Mouse (Mus musculus): ENCODE results near the gene Brsk2.

Gene Brsk2

DNA sequence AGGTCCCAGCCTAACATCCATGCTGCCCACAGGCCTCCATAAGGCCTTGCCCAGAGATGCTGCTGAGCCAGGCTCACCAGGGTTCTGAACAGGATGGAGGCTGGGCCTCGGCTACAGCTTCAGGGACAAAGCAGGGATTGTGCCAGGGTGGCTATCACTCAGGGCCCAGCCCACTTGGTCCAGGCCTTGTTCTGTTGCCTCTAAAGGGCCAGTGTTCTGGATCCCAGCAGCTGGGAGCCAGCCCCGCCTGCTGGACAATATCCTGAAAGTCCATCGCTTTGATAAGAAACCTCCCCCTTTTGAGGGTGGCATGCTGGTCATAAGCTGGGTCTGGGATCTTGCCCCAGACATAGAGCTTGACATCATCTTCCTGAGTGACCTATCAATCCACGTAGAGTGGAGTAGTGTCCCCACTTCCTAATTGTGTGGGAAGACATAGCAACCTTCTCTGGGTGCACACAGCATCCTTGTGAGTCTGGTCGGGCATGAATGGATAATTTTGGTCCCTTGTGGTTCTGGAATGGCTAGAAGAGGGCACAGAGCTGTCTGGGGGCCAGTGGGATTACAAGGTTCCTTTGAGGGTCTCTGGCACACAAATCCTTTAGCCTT lies 6.1 kb downstream of the Brsk2 start:
- no peak for DNase-seq (ENCODE audit: inconsistent age in 2 of 2, low spot score in 1 of 2)

DNA sequence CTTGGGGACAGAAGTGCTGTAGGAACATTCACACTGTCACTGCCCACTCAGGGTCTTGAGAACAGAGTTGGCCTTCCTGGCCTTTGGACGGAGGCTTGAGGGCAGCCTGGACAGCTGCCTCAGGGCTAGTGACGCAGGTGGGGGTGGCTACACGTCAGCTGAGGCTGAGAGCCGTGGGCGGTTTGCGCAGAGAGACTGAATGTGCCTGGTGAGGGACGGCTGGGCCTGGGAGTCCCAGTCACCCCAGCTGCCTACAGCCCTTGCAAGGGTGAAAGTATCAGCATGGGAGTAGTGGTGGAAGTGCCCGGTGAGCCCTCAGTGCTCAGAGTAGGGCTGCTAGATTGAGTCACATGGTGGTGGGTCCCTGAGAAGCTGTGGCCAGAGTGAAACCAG lies 6.6 kb downstream of the Brsk2 start:
- no peak for DNase-seq (ENCODE audit: inconsistent age in 2 of 2, low spot score in 1 of 2)

DNA sequence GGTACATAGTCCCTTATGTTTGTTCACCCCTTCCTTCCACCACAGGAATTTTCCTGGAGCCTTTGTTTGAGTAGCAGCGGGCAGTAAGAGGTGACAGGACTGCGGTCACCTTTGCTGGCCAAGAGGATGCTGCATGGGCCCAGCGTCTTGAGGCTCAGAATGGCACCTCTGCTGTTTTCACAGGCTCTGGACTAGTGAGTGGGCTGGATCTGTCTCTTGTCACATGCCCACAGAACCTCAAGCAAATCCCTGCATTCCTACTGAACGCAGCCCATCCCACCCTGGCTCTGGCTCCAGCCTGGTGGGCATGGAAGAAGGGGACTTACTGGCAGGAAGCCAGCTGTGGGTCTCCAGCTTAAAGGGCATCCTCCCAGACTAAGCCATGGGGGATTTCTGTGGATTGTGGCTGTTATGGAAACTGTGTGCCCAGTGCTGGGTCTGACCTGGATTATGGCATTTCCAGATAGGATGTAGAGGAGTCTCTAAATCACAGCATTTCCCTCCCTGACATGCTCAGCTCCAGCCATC lies 8.0 kb downstream of the Brsk2 start:
- no peak for DNase-seq (ENCODE audit: inconsistent age in 2 of 2, low spot score in 1 of 2)

DNA sequence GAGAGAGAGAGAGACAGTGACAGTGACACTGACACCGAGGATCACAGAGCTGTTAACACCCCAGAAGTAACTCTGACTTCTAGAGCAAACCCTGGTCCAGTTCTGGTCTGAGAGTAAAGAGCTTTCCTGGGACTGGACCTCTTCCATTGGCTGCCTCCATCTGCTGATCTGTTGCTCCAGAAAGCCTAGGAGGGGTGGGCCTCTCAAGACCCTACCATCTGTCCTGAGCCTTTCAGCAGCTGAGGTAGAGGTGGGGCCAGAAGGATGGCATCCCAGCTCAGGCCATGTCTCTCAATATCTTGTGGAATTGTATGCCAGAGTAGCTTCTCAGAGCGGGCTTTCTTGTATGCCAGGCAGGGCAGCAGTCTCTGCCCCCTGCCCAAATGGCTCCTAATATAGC lies 8.7 kb downstream of the Brsk2 start:
- DNase-seq (ENCODE audit: inconsistent age in 2 of 2, low spot score in 1 of 2): no peak

DNA sequence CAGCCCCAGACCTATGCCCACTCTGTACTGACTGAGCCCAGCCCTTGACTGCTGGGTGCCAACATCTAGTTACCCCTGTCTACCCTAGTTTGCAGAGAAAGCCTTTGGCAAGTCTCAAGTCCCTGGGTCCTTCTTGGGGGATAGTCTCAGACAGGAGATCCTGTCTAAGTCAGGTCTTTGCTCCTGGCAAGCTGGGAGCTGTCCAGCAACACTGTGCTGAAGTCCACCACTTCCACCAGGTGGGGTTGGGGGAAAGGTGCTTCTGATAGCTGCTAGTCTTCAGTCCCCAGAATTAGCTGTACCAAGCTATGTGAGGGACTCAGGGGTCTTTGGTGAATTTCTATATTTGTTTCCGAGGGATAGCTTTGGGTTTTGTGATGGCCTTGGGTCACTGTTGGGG lies 9.6 kb downstream of the Brsk2 start:
- no peak for DNase-seq (ENCODE audit: inconsistent age in 2 of 2, low spot score in 1 of 2)

DNA sequence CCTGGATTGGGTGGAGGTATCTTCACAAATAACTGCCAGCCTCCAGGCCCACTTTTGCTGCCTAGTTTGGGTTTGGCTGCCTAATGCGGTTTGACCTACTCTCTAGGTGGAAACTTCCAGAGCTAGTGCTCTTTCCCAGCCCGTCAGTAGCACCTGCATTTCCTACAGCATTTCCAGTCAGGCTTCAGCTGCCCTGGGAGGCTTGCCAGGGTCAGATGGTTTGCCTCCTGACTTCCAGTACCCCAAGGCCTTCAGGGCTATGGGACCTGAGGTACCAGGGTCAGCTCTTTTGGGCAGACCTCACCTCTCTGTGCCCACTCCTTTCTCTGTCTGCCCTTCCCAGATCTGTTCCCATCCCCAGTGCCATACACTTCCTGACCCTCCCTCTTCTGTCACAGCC lies 11.4 kb downstream of the Brsk2 start:
- DNase-seq (ENCODE audit: inconsistent age in 2 of 2, low spot score in 1 of 2): no peak

DNA sequence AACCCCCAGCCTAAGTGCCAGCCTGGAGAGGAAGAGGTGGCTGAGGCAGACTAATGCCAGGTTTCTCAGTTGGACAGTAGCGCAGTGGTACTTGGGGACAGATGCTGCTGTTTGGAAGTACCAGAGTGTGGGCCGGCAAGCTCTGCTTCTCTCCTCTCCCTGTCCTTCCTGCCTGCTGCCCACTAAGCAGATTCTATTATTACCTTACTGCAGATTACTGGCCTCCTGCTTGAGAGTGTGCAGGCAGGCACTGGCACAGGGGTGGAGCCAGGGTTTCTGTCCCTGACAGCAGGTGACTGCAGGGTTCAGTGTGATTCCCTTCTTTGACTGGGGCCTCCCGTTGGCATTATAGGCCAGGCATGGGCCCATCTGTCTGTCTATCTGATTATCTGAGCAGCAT lies 11.9 kb downstream of the Brsk2 start:
- no peak for DNase-seq (ENCODE audit: inconsistent age in 2 of 2, low spot score in 1 of 2)

DNA sequence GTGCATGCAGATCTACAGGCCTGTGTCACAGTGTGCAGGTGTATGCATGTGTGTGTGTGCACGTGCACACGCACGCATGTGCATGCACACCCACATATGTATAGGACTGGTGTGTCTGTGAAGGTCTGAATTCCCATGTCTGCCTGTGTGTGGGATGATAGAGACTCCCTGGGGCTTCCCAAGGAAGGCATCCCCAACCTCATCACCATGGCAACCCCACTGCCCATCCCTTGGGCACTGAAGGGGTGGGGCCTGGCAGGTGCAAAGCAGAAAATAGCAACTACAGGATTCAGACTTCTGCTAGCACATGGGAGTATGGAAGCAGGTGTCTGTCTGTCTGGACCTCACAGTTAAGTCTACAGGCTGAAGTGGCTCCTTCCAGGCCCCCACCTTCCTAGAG lies 13.0 kb downstream of the Brsk2 start:
- no peak for DNase-seq (ENCODE audit: inconsistent age in 2 of 2, low spot score in 1 of 2)

DNA sequence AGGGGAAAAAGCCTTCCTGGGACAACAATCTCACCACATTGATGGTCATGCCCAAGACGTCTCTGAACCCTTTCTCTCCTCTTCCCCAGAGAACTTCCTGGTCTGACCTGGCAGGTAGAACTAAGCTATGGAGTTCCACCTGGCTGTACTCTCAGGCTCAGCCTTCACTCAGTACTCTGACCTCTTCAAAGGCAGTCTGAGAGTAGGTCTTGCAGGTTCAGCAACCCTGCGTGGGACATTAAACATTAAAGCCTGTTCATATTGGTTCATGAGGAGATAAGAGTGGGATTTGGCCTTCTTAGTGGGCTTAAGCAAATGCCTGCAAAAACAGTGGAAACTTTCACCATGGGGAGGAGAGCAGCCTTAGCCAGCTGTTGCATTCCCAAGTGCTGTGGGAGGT lies 16.7 kb downstream of the Brsk2 start:
- no peak for DNase-seq (ENCODE audit: inconsistent age in 2 of 2, low spot score in 1 of 2)

DNA sequence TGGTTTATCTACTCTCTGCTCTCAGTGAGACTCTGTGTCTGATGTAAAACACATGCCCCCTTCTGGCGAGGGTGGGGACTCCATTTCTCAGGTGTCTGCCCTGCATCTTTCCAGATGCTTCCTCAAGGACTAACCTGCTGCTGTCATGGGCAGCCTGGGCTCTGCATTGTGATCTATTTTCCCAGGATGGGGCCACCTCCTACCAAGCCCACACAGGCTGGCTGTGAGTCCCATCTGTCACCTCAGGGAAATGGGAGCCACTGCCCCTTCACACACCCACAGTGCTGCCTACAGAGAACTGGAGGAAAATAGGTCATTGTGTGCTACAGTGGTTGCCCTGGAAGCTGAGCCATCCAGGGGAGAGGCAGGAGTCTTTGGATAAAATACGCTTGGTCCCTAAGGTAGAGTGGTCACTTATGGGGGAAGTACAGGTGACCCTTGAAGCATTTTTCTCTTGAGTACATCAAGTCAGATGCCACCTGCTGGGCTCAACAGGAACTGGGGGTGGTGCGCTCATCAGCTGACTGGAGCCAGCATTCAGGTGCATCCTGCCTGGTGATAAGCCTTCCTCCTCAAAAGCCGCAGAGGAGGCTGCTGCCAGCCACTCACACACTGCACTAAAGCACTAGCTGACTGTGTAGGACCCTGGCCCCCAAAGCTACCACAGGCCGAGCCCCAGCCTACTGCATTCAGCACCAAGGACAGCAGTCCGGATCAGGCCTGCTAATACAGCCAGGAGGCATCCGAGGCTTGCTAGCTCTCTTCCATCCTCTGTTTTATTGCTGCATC lies 23.5 kb downstream of the Brsk2 start:
- peak in 1 of 2 experiments; percentile 55 for DNase-seq (ENCODE audit: inconsistent age in 2 of 2, low spot score in 1 of 2)

DNA sequence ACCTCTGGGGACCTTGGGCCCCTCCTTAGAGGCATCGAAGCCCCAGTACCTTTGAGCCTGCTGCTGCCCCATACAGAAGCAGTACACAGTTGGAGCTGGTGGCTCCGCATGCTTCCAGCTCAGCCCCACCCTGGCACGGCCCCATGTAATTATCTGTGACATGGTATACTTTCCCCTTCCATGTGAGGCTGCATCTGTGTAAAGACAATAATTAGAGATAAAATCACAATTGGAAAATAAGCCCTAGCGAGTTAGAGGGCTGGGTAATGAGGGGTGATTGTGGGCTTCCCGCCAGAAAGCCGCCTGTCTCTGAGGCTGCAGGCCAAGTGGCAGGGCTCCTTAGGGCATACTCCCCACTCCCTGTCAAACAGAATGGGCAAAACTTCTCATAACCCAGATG lies 28.5 kb downstream of the Brsk2 start:
- DNase-seq (ENCODE audit: inconsistent age in 2 of 2, low spot score in 1 of 2): peak in 1 of 2 experiments; percentile 28

DNA sequence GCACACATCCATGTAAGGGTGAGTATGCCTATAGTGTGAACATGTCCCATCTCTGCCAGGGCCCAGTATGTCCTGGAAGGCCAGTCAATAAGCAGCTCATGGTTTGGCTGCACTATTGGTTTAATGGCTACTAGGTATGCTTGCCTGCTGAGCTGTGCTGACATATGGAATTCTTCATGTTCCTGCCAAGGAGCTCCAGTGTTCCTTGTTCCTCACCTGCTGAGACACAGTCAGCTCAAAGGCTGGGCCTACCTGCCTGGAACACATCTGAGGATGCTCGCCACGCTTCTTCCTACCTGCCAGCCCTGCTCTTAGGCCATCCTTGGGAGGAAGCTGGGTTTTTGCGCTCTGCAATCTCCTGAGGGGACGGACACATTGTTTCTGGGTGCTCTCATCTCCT lies 29.7 kb downstream of the Brsk2 start:
- DNase-seq (ENCODE audit: inconsistent age in 2 of 2, low spot score in 1 of 2): no peak

DNA sequence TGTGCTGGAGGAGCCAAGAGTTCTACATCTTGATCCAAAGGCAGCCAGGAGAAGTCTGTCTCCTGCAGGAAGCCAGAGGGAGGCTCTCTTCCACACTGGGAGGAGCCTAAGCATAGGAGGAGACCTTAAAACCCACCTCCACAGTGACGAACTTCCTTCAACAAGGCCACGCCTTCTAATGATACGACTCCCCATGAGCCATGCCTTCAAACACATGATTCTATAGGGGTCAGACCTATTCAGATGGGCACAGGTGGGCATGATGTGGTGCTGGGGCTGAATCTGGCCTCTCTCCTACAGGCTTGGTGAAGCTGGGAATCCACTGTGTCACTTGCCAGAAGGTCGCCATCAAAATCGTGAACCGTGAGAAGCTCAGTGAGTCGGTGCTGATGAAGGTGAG lies 31.7 kb downstream of the Brsk2 start:
- no peak for DNase-seq (ENCODE audit: inconsistent age in 2 of 2, low spot score in 1 of 2)

DNA sequence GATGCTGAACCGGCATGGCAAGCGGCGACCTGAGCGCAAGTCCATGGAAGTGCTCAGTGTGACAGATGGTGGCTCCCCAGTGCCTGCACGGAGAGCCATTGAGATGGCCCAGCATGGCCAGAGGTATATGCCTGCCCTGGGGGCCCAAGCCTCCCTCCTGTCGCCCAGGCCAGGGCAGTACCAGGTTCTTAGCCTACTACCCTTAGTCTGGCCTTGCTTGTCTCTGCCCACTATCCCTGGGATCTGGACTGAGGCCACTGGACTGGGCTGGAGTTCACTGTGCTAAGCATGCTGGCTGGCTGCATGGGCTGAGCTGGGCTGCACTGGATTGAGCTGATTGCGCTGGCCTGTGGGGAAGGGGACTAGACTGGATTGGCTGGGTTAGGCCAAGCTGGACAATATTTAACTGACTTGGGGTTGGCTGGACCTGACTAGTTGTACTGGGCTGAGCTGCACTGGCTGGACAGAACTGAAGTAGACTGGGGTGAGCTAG lies 38.8 kb downstream of the Brsk2 start:
- no peak for DNase-seq (ENCODE audit: inconsistent age in 2 of 2, low spot score in 1 of 2)

DNA sequence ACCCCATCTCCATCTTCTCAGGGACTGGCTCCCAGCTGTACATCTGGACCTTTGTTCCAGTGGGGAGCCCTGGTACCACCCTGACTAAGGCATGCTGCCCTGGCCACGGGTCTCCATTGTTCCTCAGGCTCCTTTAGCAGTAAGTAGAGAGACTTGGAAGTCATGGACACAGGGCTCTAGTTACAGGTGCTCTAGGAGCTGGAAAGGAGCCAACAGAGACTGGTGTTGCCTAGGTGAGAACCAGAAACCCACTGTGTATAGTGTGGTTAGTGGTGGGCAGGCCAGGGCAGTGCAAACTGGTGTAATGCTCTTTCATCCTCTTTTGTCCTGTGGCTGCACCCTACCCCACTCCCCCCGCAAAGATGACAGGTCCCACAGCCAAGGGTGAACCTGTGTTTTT lies 41.6 kb downstream of the Brsk2 start:
- no peak for DNase-seq (ENCODE audit: inconsistent age in 2 of 2, low spot score in 1 of 2)

DNA sequence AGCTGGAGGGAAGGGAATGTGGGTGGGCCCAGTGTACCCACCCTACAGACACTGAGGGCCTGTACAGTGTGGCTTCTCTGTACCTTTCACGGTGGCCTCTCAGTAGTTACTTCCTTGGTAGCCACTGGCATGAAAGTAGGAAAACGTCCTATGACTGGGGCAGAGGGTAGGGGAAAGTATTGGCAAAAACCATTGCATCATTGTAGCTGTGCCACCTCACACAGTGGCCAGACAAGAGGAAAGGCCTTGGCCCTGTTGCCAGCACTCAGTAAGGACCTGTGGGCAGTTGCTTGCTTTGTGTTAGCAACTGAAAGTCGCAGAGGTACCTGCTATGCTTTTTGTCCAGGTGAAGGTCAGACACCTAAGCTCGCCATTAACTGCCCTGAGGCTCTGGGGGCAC lies 44.6 kb downstream of the Brsk2 start:
- DNase-seq (ENCODE audit: inconsistent age in 2 of 2, low spot score in 1 of 2): peak in 1 of 2 experiments; percentile 48

DNA sequence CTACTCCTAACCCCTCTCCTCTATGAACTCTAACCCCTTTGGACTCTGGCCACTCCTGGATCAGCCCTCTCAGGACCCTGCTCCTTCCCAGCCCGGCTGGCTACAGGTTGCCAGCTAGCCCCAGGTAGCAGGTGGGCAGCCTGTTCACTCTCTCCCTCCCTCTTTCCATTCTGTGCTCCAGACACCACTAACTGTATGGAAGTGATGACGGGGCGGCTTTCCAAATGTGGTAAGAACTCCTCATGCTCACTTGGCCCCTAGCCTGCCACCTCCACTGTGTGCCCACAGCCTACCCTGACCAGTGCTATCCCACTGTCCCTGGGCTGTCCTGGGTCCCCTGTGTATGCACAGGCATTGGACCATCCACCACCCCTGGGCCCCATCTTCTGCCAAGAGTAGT lies 51.1 kb downstream of the Brsk2 start:
- no peak for DNase-seq (ENCODE audit: inconsistent age in 2 of 2, low spot score in 1 of 2)

DNA sequence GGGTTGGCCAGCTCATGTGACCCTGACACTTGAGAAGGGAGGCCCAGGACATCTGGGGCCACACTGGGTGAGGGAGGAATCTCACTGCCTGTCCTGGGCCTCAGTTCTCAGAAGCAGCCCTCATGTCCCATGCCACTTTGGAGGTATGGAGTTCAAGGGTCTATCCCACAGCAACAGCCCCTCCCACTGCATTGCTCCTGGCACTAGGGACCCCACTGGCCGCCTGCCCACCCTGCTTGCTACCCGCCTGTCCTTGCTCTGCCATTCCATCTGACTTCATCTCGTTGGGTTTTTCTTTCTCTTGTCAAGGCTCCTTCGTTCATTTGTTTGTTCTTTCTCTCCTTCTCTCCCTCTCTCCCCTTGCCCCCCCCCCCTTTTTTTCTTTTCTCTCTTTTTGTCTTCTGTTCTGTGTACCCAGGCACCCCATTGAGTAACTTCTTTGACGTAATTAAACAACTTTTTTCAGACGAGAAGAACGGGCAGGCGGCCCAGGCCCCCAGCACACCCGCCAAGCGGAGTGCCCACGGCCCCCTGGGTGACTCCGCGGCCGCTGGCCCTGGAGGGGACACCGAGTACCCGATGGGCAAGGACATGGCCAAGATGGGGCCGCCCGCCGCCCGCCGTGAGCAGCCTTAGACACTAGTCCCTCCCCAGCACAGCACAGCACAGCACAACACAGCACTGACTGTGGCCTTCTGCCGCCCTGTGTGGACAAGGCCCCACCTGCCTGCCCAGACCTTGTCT lies 52.2 kb downstream of the Brsk2 start:
- DNase-seq (ENCODE audit: inconsistent age in 2 of 2, low spot score in 1 of 2): peak in 1 of 2 experiments; percentile 48

DNA sequence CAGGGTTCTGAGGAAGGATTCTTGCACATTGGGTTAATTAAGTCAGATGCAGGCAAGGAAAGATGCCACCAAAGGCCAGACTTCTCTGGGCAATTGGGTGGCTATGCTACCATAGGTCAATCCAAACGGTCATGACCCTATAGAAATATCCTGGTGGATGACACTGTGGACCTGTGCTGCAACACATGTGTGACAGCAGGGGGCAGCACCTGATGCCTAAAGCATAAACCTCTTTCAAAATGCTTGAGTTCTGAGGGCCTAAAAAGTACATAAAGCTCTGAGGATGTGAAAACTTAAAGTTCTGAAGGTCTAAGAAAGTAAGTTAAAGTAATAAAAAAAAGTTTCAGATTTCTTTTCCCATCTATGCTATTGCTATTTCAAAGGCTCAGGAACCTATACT lies 67.0 kb downstream of the Brsk2 start:
- peak; percentile 33 to 78 for DNase-seq (ENCODE audit: inconsistent age in 2 of 2, low spot score in 1 of 2)

DNA sequence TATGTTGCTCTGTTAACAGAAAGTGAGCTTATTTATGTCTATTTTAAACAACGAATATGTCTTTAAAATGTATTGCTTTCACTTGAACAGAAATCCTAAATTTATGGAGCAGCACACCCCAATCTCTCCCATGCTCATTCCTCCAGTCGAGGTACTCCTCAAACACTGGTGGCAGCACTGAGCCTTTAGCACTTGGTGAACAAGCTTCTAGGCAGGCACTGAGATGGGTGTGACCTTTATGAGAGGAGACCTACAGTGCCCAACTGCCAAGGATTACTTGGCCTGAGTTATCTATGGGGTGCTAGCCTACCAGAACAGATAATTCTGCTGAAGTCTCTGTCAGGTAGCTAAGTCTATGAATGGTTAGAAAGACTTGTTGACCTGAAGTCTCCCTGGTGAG lies 70.1 kb downstream of the Brsk2 start:
- no peak for DNase-seq (ENCODE audit: inconsistent age in 2 of 2, low spot score in 1 of 2)

DNA sequence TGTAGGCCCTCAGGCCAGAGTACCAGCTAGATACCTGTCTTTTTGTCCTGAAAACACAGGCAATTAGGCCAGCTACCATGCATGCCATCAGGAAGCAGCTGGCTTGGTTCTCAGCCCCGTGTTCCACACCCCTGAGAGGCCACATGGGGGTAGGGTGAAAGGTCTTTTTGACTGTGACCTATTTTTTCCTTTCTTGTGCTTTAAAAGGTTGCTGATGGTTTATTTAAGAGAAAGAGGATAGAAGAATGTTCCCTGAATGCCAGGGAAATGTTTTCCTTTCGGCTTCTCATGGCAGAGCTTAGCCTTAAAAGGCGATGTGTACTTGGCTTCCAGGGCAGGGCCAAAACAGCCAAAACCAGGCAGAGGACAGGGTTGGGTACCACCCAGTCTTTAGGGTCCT lies 71.3 kb downstream of the Brsk2 start:
- no peak for DNase-seq (ENCODE audit: inconsistent age in 2 of 2, low spot score in 1 of 2)

DNA sequence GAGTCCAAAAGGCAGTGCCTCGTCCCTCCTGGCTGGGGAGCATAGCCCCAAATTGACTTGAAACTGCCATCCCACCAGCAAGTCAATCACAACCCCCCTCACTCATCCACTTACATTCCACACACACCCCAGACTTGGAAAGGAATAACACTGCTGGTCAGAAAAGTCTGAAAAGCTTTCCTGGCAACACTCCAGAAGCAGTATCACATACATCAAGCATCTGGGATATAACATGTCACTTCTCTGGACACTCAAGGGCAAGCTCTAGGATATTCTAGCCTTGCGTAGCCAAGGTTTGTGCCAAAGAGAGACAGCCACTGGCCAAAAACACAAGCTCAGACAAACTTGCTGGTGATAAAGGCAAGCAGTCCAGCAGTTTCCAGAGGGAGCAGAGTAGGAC lies 75.6 kb downstream of the Brsk2 start:
- peak in 1 of 2 experiments; percentile 62 for DNase-seq (ENCODE audit: inconsistent age in 2 of 2, low spot score in 1 of 2)
